Mouse (Mus musculus): ENCODE data around the gene Bicd1.

- no peak for TF ChIP-seq CTCF (IDR thresholded peaks at IDR 0.05; ENCODE audit: borderline replicate concordance, insufficient read depth, low read depth, low read length)
- TF ChIP-seq POLR2A (IDR thresholded peaks at IDR 0.05; ENCODE audit: borderline replicate concordance, insufficient read depth, low read length), result peak; percentile 93
These were observed at the start of gene Bicd1 for GRCm38 (mm10) chr6:149408833-149409332.
